Mouse (Mus musculus): Measurements from ENCODE around the gene Kat2a.

The Kat2a gene

DNA sequence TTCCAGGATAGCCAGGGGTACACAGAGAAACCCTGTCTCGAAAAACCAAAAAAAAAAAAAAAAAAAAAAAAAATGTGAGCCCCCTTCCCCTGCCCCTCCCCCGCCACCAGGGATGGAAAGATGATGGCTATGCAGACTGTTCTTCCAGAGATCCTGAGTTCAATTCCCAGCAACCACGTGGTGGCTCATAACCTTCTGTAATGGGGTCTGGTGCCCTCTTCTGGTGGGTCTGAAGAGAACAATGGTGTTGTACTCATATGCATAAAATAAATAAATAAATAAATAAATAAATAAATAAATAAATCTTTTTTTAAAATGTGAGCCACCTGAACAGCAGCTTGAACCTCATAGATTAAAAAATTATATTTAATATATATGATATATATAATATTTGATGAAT lies 56.7 kb downstream of the Kat2a start:
- peak; percentile 46 for DNase-seq
